Mouse (Mus musculus) neural tube, embryonic 13.5 days (tissue): ENCODE data around the gene Pigt. TPM values are rescaled to one million over a fixed set of nuclear protein-coding genes. Genes with fewer than 3 reads are reported as not detected.

ENCODE experiments used
- ATAC-seq: fragments of 200-750 bp; cut with Nextera tagmentation; 2 replicates; pipeline ENCODE4 v1.8.0; 2017; ENCODE audit warnings: low read depth, mild to moderate bottlenecking, moderate TSS enrichment, moderate library complexity
- H3K27ac ChIP-seq: fragments of 300-500 bp; sonication (generic); replicated peaks from 2 replicates; pipeline ENCODE4 v1.5.1; 2015; ENCODE audit warnings: moderate library complexity, mild to moderate bottlenecking, inconsistent platforms
- H3K27me3 ChIP-seq: fragments of 300-500 bp; sonication (generic); 2 replicates; pipeline ENCODE4 v1.6.1; 2015; ENCODE audit warnings: mild to moderate bottlenecking, inconsistent platforms
- H3K36me3 ChIP-seq: fragments of 300-500 bp; sonication (generic); 2 replicates; pipeline ENCODE4 v1.6.1; 2015; ENCODE audit warnings: mild to moderate bottlenecking, inconsistent platforms
- H3K4me1 ChIP-seq: fragments of 300-500 bp; sonication (generic); replicated peaks from 2 replicates; pipeline ENCODE4 v1.6.1; 2015; ENCODE audit warnings: inconsistent platforms
- H3K4me2 ChIP-seq: fragments of 300-500 bp; sonication (generic); 2 replicates; pipeline ENCODE4 v1.6.1; 2015; ENCODE audit warnings: inconsistent platforms, mild to moderate bottlenecking, moderate library complexity
- H3K4me3 ChIP-seq: fragments of 300-500 bp; sonication (generic); 2 replicates; pipeline ENCODE4 v1.5.1; 2015; ENCODE audit warnings: mild to moderate bottlenecking, inconsistent platforms
- H3K9ac ChIP-seq: fragments of 300-500 bp; sonication (generic); 2 replicates; pipeline ENCODE4 v1.6.1; 2015; ENCODE audit warnings: moderate library complexity, mild to moderate bottlenecking, inconsistent platforms
- H3K9me3 ChIP-seq: fragments of 300-500 bp; sonication (generic); 2 replicates; pipeline ENCODE4 v1.6.1; 2016; ENCODE audit warnings: inconsistent platforms
- WGBS: fragments of 180-500 bp; shearing (Covaris S2); methylation state at CpG from one replicate; pipeline ENCODE4 v1.1.7; 2015; 5-methylcytosine and 5-hydroxymethylcytosine counted together
- polyA plus RNA-seq: library from polyadenylated mRNA; unstranded; fragments of >200 nt; fragmentation: Nextera tagmentation; extraction: Ambion mirVana; gene quantifications from 2 replicates; pipeline ENCODE4 v1.2.1, GENCODE M21; 2015

The Pigt gene
- polyA plus RNA-seq, 1 experiment from 2014 or later: 69.1 TPM

GRCm38 (mm10) chr2:164487812-164488211, 9.5 kb upstream of the Pigt start:
- 69% methylated on average over 9 of the region's 9 CpGs for WGBS
- H3K36me3 ChIP-seq: peaks cover 11% of the 10 kb centered on the region
- H3K9me3 ChIP-seq: no peaks in the 10 kb centered on the region
- peaks cover 21% of the 10 kb centered on the region for H3K4me1 ChIP-seq
- H3K27me3 ChIP-seq: peaks cover 27% of the 10 kb centered on the region
- H3K9ac ChIP-seq: no peak overlapping the region
- H3K27ac ChIP-seq: no peak overlapping the region
- H3K4me3 ChIP-seq: no peak overlapping the region
- ATAC-seq: no peak
- H3K4me2 ChIP-seq: no peak overlapping the region

- no peak for ATAC-seq
- 48% methylated on average over 2 of the region's 2 CpGs for WGBS
- Histone ChIP-seq H3K9ac (no peak overlapping the region), H3K4me3 (no peak overlapping the region), H3K27ac (no peak overlapping the region), H3K27me3 (0 out of 2 replicates have a peak, but pooled peaks cover 3% of the 10 kb centered on the region), H3K9me3 (no peaks in the 10 kb centered on the region), H3K4me1 (peaks cover 18% of the 10 kb centered on the region), H3K4me2 (no peak overlapping the region), H3K36me3 (peaks cover 11% of the 10 kb centered on the region)
Measured at GRCm38 (mm10) chr2:164494126-164494525, 3.2 kb upstream of the Pigt start.

GRCm38 (mm10) chr2:164496331-164496730, 989 bp upstream of the Pigt start:
- no peak for ATAC-seq
- no peaks in the 10 kb centered on the region for H3K9me3 ChIP-seq
- 48% methylated on average over 1 of the region's 1 CpGs for WGBS
- peaks cover 18% of the 10 kb centered on the region for H3K4me1 ChIP-seq
- no peak overlapping the region for H3K27ac ChIP-seq
- peaks cover 20% of the 10 kb centered on the region for H3K36me3 ChIP-seq
- 0 out of 2 replicates have a peak overlapping the region, but pooled peaks have one; percentile 85 for H3K4me3 ChIP-seq
- H3K4me2 ChIP-seq: peak overlapping the region; percentile 99
- 0 out of 2 replicates have a peak, but pooled peaks cover 3% of the 10 kb centered on the region for H3K27me3 ChIP-seq
- no peak overlapping the region for H3K9ac ChIP-seq

GRCm38 (mm10) chr2:164497691-164498268, 460 bp downstream of the Pigt start:
- Histone ChIP-seq H3K27me3 (0 out of 2 replicates have a peak, but pooled peaks cover 3% of the 10 kb centered on the region), H3K27ac (0 out of 2 replicates have a peak overlapping the region, but pooled peaks have one; percentile 34), H3K4me1 (peaks cover 18% of the 10 kb centered on the region), H3K4me3 (peak overlapping the region; percentile 85), H3K9me3 (no peaks in the 10 kb centered on the region), H3K36me3 (peaks cover 31% of the 10 kb centered on the region), H3K9ac (peak overlapping the region; percentile 82), H3K4me2 (peak overlapping the region; percentile 99)
- WGBS: 6% methylated on average over 21 of the region's 21 CpGs
- ATAC-seq: peak; percentile 44

- Histone ChIP-seq H3K9me3 (0 out of 2 replicates have a peak, but pooled peaks cover 3% of the 10 kb centered on the region), H3K4me3 (no peak overlapping the region), H3K4me1 (peaks cover 18% of the 10 kb centered on the region), H3K4me2 (no peak overlapping the region), H3K27me3 (0 out of 2 replicates have a peak, but pooled peaks cover 3% of the 10 kb centered on the region), H3K9ac (no peak overlapping the region), H3K36me3 (peaks cover 46% of the 10 kb centered on the region), H3K27ac (no peak overlapping the region)
- WGBS: 77% methylated on average over 5 of the region's 5 CpGs
- no peak for ATAC-seq
Measured at GRCm38 (mm10) chr2:164499317-164499716, 2.0 kb downstream of the Pigt start.

GRCm38 (mm10) chr2:164500511-164500910, 3.2 kb downstream of the Pigt start:
- no peak for ATAC-seq
- H3K27me3 ChIP-seq: no peaks in the 10 kb centered on the region
- H3K27ac ChIP-seq: no peak overlapping the region
- H3K9me3 ChIP-seq: peaks cover 9% of the 10 kb centered on the region; the same call in 1 of the 2 replicates
- peaks cover 18% of the 10 kb centered on the region for H3K4me1 ChIP-seq
- 63% methylated on average over 7 of the region's 7 CpGs for WGBS
- H3K4me2 ChIP-seq: no peak overlapping the region
- no peak overlapping the region for H3K9ac ChIP-seq
- no peak overlapping the region for H3K4me3 ChIP-seq
- H3K36me3 ChIP-seq: peaks cover 57% of the 10 kb centered on the region

GRCm38 (mm10) chr2:164504919-164505318, 7.6 kb downstream of the Pigt start:
- H3K27ac ChIP-seq: no peak overlapping the region
- H3K9me3 ChIP-seq: peaks cover 9% of the 10 kb centered on the region; the same call in 1 of the 2 replicates
- H3K9ac ChIP-seq: no peak overlapping the region
- no peak overlapping the region for H3K4me3 ChIP-seq
- no peak for ATAC-seq
- peaks cover 79% of the 10 kb centered on the region for H3K36me3 ChIP-seq
- H3K4me2 ChIP-seq: no peak overlapping the region
- 95% methylated on average over 3 of the region's 3 CpGs for WGBS
- H3K27me3 ChIP-seq: no peaks in the 10 kb centered on the region
- no peaks in the 10 kb centered on the region for H3K4me1 ChIP-seq

GRCm38 (mm10) chr2:164505619-164506347, 8.5 kb downstream of the Pigt start:
- H3K36me3 ChIP-seq: peaks cover 71% of the 10 kb centered on the region
- WGBS: 96% methylated on average over 4 of the region's 4 CpGs
- H3K9ac ChIP-seq: no peak overlapping the region
- no peak overlapping the region for H3K4me3 ChIP-seq
- ATAC-seq: no peak
- no peaks in the 10 kb centered on the region for H3K27me3 ChIP-seq
- H3K4me1 ChIP-seq: no peaks in the 10 kb centered on the region
- no peak overlapping the region for H3K4me2 ChIP-seq
- H3K27ac ChIP-seq: no peak overlapping the region
- H3K9me3 ChIP-seq: peaks cover 9% of the 10 kb centered on the region; the same call in 1 of the 2 replicates

GRCm38 (mm10) chr2:164507811-164508210, 10.5 kb downstream of the Pigt start:
- no peak overlapping the region for H3K27ac ChIP-seq
- no peak overlapping the region for H3K4me3 ChIP-seq
- ATAC-seq: no peak
- H3K4me2 ChIP-seq: no peak overlapping the region
- H3K9ac ChIP-seq: no peak overlapping the region
- 89% methylated on average over 19 of the region's 19 CpGs for WGBS
- H3K36me3 ChIP-seq: peaks cover 51% of the 10 kb centered on the region
- H3K4me1 ChIP-seq: no peaks in the 10 kb centered on the region
- no peaks in the 10 kb centered on the region for H3K27me3 ChIP-seq
- H3K9me3 ChIP-seq: peaks cover 9% of the 10 kb centered on the region; the same call in 1 of the 2 replicates

GRCm38 (mm10) chr2:164510621-164511190, 13.4 kb downstream of the Pigt start:
- no peaks in the 10 kb centered on the region for H3K27me3 ChIP-seq
- WGBS: 52% methylated on average over 4 of the region's 5 CpGs
- peaks cover 23% of the 10 kb centered on the region for H3K36me3 ChIP-seq
- no peak overlapping the region for H3K9ac ChIP-seq
- H3K9me3 ChIP-seq: no peaks in the 10 kb centered on the region
- no peak overlapping the region for H3K4me3 ChIP-seq
- no peaks in the 10 kb centered on the region for H3K4me1 ChIP-seq
- no peak overlapping the region for H3K27ac ChIP-seq
- no peak overlapping the region for H3K4me2 ChIP-seq
- ATAC-seq: no peak

GRCm38 (mm10) chr2:164512121-164512909, 15.0 kb downstream of the Pigt start:
- Histone ChIP-seq H3K4me1 (no peaks in the 10 kb centered on the region), H3K27me3 (no peaks in the 10 kb centered on the region), H3K9me3 (no peaks in the 10 kb centered on the region), H3K4me3 (no peak overlapping the region), H3K27ac (no peak overlapping the region), H3K9ac (no peak overlapping the region), H3K4me2 (no peak overlapping the region), H3K36me3 (peaks cover 8% of the 10 kb centered on the region)
- no peak for ATAC-seq
- WGBS: 75% methylated on average over 14 of the region's 14 CpGs
